Mouse (Mus musculus) adrenal gland, postnatal 36 days (tissue): ENCODE measurements around the gene Rdh8. TPM values are rescaled to one million over a fixed set of nuclear protein-coding genes. Genes with fewer than 3 reads are reported as not detected.
"Not testable (repeated sequence)": the region's sequence is repeated elsewhere in the genome, so short reads cannot be mapped to it uniquely, and the experiment has no call there.

Experiments
- DNase-seq, 2 experiments: peaks; one replicate each; pipeline ENCODE4 v3.0.0; 2021; ENCODE audit warnings: mixed read lengths in 1 of 2
- long read RNA-seq, 2 experiments: library from polyadenylated mRNA; stranded (forward); transcript quantifications; one replicate each; pipeline ENCODE4 v2.0.0; 2021; ENCODE audit warnings: borderline sequencing depth in 2 of 2
- total RNA-seq, 2 experiments: library from RNA; stranded (reverse); gene quantifications; 2 replicates each; pipeline ENCODE4 v1.2.3; 2021

Gene Rdh8
- total RNA-seq: not detected
- long read RNA-seq, experiment 1: 0 reads
- long read RNA-seq, experiment 2: 0 reads

GRCm38 (mm10) chr9:20818236-20818635 is at the start of gene Rdh8:
TSS of gene Rdh8 (plus strand) at chr9:20818503.
- DNase-seq: peak in 1 of 2 experiments; percentile 42

DNA sequence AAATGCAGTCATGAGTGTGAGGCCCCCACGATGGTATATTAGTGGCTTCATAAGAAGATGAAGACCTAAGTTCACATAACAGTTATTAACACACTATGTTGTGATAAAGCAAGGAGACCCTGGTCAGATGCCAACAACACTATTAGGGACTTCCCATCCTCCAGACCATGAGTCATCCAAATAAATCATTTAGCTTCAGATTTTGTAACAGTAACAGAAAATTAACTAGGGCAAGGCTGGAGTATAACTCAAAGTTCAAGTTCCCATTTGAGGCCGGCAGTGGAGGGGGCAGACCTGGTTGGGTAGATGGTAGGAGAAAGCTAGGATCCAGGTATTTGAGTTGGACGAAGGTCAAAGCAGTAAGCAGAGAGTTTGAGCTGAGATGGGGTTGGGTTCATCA is 37.0 kb upstream of the Rdh8 start:
- DNase-seq: peak; percentile 31 to 56

GRCm38 (mm10) chr9:20785055-20785454 is 33.2 kb upstream of the Rdh8 start:
- DNase-seq: no peak

GRCm38 (mm10) chr9:20787992-20788391 is 30.3 kb upstream of the Rdh8 start:
- no peak for DNase-seq

- no peak for DNase-seq
Observed at GRCm38 (mm10) chr9:20789651-20790050, 28.7 kb upstream of the Rdh8 start.

- no peak for DNase-seq
Observed at GRCm38 (mm10) chr9:20790345-20790744, 28.0 kb upstream of the Rdh8 start.

- DNase-seq: peak; percentile 19 to 37
Observed at GRCm38 (mm10) chr9:20794108-20794806, 24.0 kb upstream of the Rdh8 start.

- peak; percentile 86 for DNase-seq
Observed at GRCm38 (mm10) chr9:20804266-20805158, 13.8 kb upstream of the Rdh8 start.

DNA sequence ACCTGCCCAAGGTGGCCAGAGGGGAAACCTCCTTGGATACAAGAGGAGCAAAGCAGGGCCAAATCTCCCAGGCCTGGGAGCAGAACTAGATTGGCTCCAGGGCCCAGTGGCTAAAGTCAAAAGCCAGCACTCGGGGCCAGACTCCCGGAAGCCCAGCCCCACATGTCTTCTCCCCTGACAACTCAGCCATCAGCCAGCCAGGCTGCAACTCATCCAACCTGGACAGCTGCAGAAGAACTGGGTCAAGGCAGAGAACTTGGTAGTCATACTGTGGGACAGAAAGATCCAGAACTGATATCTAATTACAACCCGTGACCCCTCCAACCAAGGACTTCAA is 13.2 kb upstream of the Rdh8 start:
- peak; percentile 73 to 81 for DNase-seq

GRCm38 (mm10) chr9:20805706-20806105 is 12.6 kb upstream of the Rdh8 start:
- peak; percentile 57 to 65 for DNase-seq

DNA sequence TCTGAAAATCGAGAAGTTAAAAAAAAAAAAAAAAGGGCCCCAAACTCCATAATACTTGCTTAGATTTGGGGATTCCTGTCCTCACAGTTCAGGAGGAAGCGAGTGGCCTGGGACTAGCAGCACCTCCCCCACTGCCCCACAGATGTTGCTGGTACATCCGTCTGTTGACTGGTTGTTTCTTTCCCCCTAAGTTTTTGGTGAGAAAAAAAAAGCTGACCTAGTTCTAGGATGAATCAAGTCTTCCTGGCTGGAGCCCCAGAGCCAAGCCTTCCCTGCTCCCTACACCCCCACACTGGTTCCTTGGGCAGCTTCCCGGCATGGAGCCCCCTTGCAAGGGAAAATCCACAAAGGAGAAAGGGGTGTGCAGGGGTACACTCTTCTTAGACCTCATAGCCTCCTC is 8.0 kb upstream of the Rdh8 start:
- peak; percentile 49 to 50 for DNase-seq

DNA sequence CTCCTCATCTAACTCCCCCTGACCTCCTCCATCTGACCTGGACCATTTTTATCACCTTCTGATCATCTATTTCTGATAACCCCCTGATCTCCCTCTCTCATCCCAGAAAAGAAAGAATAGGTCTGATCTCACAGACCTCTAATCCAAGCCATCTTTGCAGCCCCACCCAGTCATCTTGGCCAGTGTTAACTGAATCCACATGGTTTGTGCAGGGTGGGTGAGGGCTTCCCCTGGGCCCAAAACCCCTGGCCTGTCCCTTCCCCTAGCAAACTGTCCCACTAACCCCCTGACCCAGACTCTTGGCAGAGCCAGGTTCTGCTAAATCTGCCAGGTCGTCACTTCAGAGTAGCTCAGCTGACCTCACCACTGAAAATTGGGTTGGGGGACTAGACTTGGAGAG is 7.5 kb upstream of the Rdh8 start:
- DNase-seq: no peak

DNA sequence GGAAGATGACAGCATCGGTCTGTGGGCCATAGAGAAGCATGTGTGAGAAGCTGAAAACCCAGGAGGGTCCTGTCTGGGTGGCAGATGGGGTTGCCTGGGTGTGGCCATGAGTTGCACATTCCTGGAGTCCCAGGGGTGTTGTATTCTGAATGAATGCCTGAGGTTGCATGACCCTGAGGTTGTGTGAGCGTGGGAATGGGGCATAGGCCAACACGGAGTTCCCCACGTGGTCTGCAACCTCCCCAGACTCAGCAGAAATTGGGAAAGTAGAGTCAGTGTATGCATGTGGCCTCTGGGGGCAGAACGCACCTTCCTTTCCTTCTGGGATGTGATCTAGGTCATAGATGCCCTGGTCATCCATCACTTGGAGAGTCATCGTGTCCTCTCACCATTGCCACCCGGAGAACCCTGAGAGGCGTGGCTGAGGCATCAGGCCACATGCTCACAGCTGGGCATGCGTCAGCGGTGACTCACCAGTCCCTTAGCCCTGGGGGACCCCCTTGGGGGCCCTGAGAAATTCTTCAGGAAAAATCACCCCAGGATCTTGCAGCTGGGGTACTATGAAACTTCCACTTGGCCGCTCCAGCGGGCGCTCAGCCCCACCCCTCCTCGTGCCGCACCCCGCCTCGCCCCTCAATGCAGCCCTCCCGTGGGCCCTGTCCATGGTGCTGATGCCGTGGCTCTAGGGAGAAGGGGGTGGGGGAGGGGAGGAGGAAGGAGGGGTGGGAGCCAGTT is 5.6 kb upstream of the Rdh8 start:
- DNase-seq: peak; percentile 82 to 87

- peak; percentile 87 for DNase-seq
Observed at GRCm38 (mm10) chr9:20814521-20815272, 3.6 kb upstream of the Rdh8 start, which contains the start of gene Col5a3. TSS of gene Col5a3 (minus strand) at chr9:20815067.

- DNase-seq: no peak
Observed at GRCm38 (mm10) chr9:20820001-20820400, 1.7 kb downstream of the Rdh8 start.

DNA sequence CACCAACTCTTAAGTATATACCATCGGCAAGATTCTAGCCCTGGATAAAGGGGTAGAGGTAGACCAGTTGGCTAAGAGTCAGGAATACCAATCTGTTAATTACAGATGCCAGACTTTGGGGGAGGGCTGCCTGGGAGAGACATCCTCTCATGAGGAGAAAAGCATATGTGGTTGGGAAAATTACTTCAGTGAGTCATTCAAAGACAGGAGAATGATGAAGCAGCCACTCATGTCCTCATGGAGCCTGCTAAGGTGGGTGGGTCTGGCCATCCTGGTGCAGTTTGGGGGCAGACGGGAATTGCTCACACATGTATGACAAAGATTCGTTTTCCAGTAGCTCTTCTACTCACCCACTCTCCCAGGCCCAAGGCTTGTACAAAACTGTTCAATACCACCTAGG is 4.5 kb downstream of the Rdh8 start:
- DNase-seq: no peak

DNA sequence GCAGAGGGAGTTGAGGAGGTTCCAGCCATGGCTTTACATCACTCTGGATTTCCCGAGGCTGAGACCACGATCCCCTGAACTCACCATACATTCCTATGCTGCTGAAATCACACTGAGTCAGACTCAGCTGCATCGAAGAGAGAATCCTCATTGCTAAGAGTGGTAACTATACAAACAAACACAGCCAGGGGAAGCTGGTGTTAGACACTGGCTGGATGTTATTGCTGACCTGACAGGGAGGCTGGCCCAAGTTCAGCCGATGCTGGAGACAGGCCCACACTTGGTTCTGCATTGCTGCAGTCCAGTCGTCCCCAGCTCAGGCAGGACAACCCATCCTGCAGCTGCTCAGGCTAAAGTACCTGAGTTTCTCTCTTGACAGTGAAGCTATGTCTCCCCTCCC is 7.5 kb downstream of the Rdh8 start:
- DNase-seq: no peak

GRCm38 (mm10) chr9:20828127-20828526 is 9.8 kb downstream of the Rdh8 start:
- DNase-seq: no peak

GRCm38 (mm10) chr9:20830901-20831643 is 12.8 kb downstream of the Rdh8 start:
- peak; percentile 96 to 98 for DNase-seq

- DNase-seq: no peak
Observed at GRCm38 (mm10) chr9:20834881-20835280, 16.6 kb downstream of the Rdh8 start.

- not testable (repeated sequence) for DNase-seq
Observed at GRCm38 (mm10) chr9:20835431-20835954, 17.2 kb downstream of the Rdh8 start.
